Mouse (Mus musculus): ENCODE data around the gene Cuedc1. TPM values are rescaled to one million over a fixed set of nuclear protein-coding genes. Genes with fewer than 3 reads are reported as not detected.

Gene Cuedc1
- polyA plus RNA-seq, 1 experiment from 2014 or later: 23.4 TPM

DNA sequence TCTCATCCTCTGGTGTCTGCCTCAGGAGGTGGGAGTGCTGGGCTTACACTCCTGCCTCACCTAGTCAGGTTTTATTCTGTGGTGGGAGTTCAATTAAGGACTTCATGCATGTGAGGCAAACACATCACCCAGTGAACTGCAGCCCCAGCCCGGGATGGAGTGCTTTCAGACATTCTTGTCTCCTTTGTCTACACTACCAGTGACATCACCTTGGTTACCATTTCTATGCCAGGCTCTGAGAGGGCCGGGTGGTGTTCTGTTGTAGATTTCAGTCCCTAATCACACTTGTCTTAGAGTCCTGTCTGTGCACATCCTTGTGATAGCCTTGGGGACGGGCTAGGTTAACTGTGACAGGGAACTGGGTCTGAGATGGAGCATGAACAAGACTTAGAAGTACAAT, 70.8 kb downstream of the Cuedc1 start:
- Histone ChIP-seq H3K9me3 (replicated peaks) (no peaks in the 10 kb centered on the region), H3K4me1 (peaks cover 52% of the 10 kb centered on the region), H3K9ac (no peak overlapping the region), H3K4me2 (no peak overlapping the region), H3K27ac (no peak overlapping the region), H3K36me3 (no peaks in the 10 kb centered on the region), H3K4me3 (replicated peaks) (no peak overlapping the region), H3K27me3 (peaks cover 14% of the 10 kb centered on the region; the same call in 1 of the 2 replicates)
- 77% methylated on average over 3 of the region's 3 CpGs for WGBS
- ATAC-seq (replicated peaks; ENCODE audit: low FRiP score): no peak

DNA sequence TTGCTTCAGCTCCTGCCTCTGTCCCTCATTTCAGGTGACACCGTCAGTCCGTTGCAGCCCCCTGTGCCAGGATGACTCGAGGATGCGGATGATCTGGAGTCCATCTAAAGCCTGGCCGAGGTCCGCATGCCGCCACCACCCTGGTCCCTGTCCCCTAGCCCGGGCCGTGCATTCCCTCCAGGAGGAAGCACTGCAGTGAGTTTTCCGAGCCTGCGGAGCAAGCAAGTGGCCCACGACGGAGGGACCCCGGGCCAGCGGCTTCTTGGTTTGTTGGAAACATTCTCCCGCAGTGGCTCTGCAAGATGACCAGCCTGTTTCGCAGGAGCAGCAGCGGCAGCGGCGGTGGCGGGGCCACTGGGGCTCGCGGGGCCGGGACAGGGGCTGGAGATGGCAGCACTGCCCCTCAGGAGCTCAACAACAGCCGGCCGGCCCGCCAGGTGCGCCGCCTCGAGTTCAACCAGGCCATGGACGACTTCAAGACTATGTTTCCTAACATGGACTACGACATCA, 71.7 kb downstream of the Cuedc1 start:
- H3K9ac ChIP-seq: no peak overlapping the region
- H3K27me3 ChIP-seq: peaks cover 14% of the 10 kb centered on the region; the same call in 1 of the 2 replicates
- no peak for ATAC-seq (replicated peaks; ENCODE audit: low FRiP score)
- H3K4me1 ChIP-seq: peaks cover 53% of the 10 kb centered on the region
- 29% methylated on average over 32 of the region's 32 CpGs for WGBS
- peak overlapping the region; percentile 50 for H3K4me2 ChIP-seq
- no peak overlapping the region for H3K27ac ChIP-seq
- H3K4me3 ChIP-seq (replicated peaks): peak overlapping the region; percentile 19; the same call in 1 of the 2 replicates
- no peaks in the 10 kb centered on the region for H3K36me3 ChIP-seq
- no peaks in the 10 kb centered on the region for H3K9me3 ChIP-seq (replicated peaks)

DNA sequence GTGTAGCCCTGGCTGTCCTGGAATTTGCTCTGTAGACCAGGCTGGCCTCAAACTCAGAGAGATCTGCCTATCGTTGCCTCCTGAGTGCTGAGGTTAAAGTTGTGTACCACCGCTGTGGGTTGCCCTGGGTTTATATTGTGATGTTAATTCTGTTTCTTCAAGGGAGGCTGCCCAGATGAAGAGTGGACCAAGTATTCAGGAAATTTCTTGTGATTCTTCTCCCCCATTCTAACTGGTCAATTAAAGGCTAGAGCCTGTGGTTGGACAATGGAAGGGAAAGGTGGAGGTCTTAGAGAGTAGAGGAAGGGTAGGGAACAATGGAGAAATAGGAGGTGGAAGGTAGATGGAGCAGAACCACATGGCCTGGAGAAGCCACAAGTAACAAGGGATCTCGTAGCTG, 72.7 kb downstream of the Cuedc1 start:
- 89% methylated on average over 3 of the region's 3 CpGs for WGBS
- Histone ChIP-seq H3K27me3 (peaks cover 14% of the 10 kb centered on the region; the same call in 1 of the 2 replicates), H3K4me3 (replicated peaks) (no peak overlapping the region), H3K36me3 (no peaks in the 10 kb centered on the region), H3K9me3 (replicated peaks) (no peaks in the 10 kb centered on the region), H3K27ac (no peak overlapping the region), H3K4me2 (no peak overlapping the region), H3K4me1 (peaks cover 42% of the 10 kb centered on the region), H3K9ac (no peak overlapping the region)
- ATAC-seq (replicated peaks; ENCODE audit: low FRiP score): no peak

DNA sequence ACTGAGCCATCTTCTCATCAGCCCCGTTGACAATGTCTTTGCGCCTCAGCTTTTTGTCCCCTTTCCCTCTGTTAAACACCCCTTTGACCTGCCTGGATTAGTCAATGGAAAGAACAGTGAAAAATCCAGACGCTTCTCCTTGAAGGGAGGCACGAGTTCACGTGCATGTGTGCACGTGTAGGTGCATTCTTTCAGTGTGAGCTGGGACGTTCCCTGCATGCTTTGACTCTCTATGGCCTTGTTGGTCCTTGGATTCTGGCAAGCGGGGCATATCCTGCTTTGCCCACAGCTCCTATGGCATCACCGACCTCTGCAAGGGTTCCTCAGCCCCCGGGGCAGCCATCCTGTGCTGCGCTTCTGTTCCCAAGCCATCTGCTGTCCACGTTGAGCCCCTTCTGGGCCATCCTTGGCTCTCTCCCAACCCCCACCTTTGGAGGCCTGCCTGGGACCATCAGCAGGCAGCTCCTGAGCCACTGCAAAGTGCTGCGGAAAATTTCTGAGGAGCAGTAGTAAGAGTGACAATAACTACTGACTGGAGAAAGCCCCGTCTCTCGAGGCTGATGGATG, 74.1 kb downstream of the Cuedc1 start:
- Histone ChIP-seq H3K36me3 (peaks cover 2% of the 10 kb centered on the region; the same call in 1 of the 2 replicates), H3K4me3 (replicated peaks) (no peak overlapping the region), H3K4me1 (peaks cover 32% of the 10 kb centered on the region), H3K4me2 (no peak overlapping the region), H3K27me3 (peaks cover 14% of the 10 kb centered on the region; the same call in 1 of the 2 replicates), H3K9me3 (replicated peaks) (no peaks in the 10 kb centered on the region), H3K9ac (no peak overlapping the region), H3K27ac (0 out of 2 replicates have a peak overlapping the region, but pooled peaks have one; percentile 86)
- ATAC-seq (replicated peaks; ENCODE audit: low FRiP score): no peak
- 76% methylated on average over 15 of the region's 15 CpGs for WGBS

DNA sequence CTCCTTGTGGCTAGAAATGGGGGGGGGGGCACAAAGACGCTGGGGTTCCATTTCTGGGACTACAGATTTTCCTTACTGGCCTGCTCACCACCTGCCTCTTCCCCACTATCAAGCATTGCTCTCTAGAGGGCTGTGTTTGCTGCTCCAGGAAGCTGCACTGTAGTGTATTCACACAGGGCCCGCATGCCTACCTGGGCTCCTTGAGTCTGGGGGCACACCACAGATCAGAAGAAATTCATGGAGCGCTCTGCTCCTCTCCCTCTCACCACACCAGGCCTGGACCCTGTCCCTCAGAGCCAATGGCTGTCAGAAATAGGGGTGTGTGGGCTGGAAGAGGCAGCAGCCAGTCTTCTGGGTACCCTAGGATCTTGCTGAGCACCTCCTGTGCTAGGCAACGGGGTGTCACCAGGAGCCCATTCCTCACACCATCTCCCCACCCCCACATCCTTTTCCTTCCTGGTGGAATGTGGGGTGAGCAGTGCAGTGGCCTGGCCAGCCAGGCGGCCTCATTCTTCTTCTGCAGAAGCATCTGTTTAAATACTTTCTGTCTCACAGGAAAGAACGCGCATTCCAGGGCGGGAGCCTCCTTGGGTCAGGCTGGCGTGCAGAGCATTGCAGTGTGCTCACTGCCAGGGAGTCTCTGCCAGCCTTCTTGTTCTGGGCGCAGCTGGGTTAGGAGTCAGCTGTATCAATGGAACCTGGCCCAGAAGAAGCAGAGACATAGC, 74.9 kb downstream of the Cuedc1 start:
- no peak overlapping the region for H3K9ac ChIP-seq
- peak; percentile 59 for ATAC-seq (replicated peaks; ENCODE audit: low FRiP score)
- peaks cover 10% of the 10 kb centered on the region for H3K36me3 ChIP-seq
- peaks cover 14% of the 10 kb centered on the region; the same call in 1 of the 2 replicates for H3K27me3 ChIP-seq
- peaks cover 32% of the 10 kb centered on the region for H3K4me1 ChIP-seq
- H3K9me3 ChIP-seq (replicated peaks): no peaks in the 10 kb centered on the region
- peak overlapping the region; percentile 86 for H3K27ac ChIP-seq
- H3K4me3 ChIP-seq (replicated peaks): no peak overlapping the region
- H3K4me2 ChIP-seq: peak overlapping the region; percentile 21; the same call in 1 of the 2 replicates
- WGBS: 35% methylated on average over 10 of the region's 10 CpGs

DNA sequence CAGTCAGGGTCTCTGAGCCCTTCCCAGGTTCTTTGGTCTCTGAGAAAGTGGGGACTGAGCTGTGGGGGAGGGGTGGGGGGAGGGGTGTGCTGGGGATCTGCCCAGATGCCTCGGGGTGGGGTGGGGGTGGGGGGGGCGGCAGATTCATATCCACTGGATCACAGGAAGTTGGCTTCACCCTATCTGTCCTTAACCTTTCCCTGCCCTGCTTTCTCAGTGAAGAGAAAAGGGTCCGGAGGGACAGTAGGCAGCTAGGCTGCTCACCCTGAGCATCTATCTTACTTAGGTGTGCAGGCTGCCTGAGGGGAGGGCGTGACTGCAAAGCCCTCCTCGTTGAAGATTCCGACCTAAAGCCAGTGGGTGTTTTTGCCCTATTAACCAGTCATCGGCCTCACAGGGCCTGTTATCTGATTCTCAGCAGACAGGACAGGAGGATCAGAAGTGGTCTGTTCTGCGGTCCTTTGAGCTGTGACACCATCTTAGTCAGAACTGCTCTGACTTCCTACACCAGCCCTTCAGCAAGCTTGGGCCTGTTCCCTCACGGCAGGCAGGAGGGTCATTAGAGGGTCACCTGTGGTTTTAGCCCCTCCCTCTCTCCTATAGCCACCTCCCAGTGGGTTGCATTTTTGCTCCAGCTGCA, 75.6 kb downstream of the Cuedc1 start:
- Histone ChIP-seq H3K36me3 (peaks cover 14% of the 10 kb centered on the region), H3K9ac (no peak overlapping the region), H3K9me3 (replicated peaks) (no peaks in the 10 kb centered on the region), H3K4me1 (peaks cover 32% of the 10 kb centered on the region), H3K27ac (peak overlapping the region; percentile 86), H3K27me3 (peaks cover 12% of the 10 kb centered on the region; the same call in 1 of the 2 replicates), H3K4me2 (peak overlapping the region; percentile 21; the same call in 1 of the 2 replicates), H3K4me3 (replicated peaks) (no peak overlapping the region)
- peak; percentile 35; the same call in 1 of the 2 replicates for ATAC-seq (replicated peaks; ENCODE audit: low FRiP score)
- 13% methylated on average over 9 of the region's 9 CpGs for WGBS

DNA sequence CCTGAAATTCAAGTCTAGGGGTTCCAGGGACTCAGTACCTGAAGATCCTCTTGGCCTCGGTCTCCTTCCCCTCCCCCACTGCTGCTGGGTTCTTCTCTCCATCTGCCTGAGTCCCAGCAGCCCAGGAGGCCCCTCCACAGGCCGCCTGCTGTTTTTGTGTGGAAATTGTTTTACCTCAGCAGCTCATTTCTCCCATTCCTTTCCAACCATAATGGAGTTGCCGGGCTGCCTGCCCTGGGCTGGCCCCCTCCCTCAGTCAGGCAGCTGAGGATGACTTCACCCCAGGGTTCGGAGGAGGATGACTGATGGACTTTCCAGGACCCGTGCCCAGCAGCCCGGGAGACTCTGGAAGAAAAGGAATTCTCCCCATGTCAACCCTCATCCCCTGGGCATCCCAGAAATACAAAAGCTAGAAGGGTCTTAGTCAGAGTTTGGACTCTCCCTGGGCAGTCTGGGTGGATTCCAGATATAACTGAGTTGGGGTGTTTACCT, 82.7 kb downstream of the Cuedc1 start:
- no peaks in the 10 kb centered on the region for H3K27me3 ChIP-seq
- H3K36me3 ChIP-seq: peaks cover 30% of the 10 kb centered on the region
- H3K9ac ChIP-seq: no peak overlapping the region
- no peak overlapping the region for H3K4me3 ChIP-seq (replicated peaks)
- no peak for ATAC-seq (replicated peaks; ENCODE audit: low FRiP score)
- 19% methylated on average over 6 of the region's 6 CpGs for WGBS
- no peaks in the 10 kb centered on the region for H3K9me3 ChIP-seq (replicated peaks)
- H3K4me2 ChIP-seq: peak overlapping the region; percentile 10
- peak overlapping the region; percentile 86 for H3K27ac ChIP-seq
- peaks cover 51% of the 10 kb centered on the region for H3K4me1 ChIP-seq

DNA sequence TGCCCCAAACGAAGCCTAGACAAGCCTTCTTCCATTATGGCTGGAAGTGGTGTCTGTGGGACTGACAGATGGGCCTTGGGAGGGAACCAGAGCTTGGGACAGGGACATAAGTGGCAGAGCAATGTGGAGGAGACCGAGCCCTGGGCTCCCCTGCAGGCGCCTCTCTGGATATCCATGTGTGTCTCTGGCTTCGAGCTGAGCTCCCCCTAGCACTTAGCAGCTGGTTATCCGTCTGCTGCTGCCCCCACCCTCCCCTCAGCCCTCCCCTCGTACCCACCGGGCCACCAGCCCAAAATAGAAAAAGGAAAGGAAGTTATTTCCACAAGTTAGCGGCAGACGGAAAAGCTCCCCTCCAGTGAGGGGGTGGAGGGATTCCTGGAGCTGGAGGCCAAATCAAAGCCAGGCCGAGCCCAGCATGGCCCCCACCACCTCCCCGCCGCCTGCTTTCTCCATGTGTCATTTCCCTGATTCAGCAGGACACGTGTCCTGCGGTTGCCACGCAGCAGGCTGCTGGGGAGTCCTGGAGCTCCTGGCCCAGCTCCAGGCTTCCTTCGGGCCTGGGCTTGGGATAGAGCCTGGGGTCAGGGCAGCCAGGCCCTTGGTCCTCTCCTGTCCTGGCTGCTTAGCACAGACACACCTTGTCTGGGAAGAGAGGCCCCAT, 83.2 kb downstream of the Cuedc1 start:
- WGBS: 19% methylated on average over 16 of the region's 16 CpGs
- peak; percentile 61 for ATAC-seq (replicated peaks; ENCODE audit: low FRiP score)

DNA sequence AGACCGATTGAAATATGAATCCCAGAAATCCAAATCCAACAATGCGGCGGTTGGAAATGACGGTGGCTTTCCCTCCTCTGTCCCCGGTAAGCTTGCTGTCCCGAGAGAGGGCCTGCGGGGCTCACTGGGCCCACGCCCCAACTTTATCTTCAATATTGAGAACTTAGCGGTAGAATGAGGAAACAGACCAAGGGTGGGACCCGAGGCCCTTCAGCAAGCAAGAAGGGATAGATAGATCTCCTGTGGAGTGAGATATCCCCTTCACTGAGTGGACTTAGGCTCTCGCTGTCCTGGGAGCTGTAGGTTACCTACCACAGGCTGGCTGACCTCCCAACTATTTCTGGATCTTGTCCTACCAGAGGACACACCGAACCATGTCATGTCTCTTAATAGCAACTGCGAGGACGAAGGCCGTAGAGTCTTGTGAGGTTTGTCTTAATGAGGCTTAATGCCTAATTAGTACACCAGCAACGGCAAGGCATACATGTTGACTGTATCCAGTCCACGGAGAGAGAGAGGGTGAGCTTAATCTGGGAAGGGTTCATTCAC, 86.8 kb downstream of the Cuedc1 start:
- H3K9me3 ChIP-seq (replicated peaks): no peaks in the 10 kb centered on the region
- peaks cover 70% of the 10 kb centered on the region for H3K4me1 ChIP-seq
- H3K27me3 ChIP-seq: peaks cover 8% of the 10 kb centered on the region
- H3K27ac ChIP-seq: no peak overlapping the region
- no peak overlapping the region for H3K9ac ChIP-seq
- no peak overlapping the region for H3K4me3 ChIP-seq (replicated peaks)
- H3K4me2 ChIP-seq: no peak overlapping the region
- 91% methylated on average over 17 of the region's 17 CpGs for WGBS
- peaks cover 19% of the 10 kb centered on the region for H3K36me3 ChIP-seq
- no peak for ATAC-seq (replicated peaks; ENCODE audit: low FRiP score)

More for the DNA sequence above, 83.2 kb downstream of the Cuedc1 start:
- Histone ChIP-seq H3K4me2 (peak overlapping the region; percentile 10), H3K27me3 (no peaks in the 10 kb centered on the region), H3K9ac (peak overlapping the region; percentile 35; the same call in 1 of the 2 replicates), H3K9me3 (replicated peaks) (no peaks in the 10 kb centered on the region), H3K36me3 (peaks cover 30% of the 10 kb centered on the region), H3K4me1 (peaks cover 54% of the 10 kb centered on the region), H3K27ac (peak overlapping the region; percentile 86), H3K4me3 (replicated peaks) (0 out of 2 replicates have a peak overlapping the region, but pooled peaks have one; percentile 10)

DNA sequence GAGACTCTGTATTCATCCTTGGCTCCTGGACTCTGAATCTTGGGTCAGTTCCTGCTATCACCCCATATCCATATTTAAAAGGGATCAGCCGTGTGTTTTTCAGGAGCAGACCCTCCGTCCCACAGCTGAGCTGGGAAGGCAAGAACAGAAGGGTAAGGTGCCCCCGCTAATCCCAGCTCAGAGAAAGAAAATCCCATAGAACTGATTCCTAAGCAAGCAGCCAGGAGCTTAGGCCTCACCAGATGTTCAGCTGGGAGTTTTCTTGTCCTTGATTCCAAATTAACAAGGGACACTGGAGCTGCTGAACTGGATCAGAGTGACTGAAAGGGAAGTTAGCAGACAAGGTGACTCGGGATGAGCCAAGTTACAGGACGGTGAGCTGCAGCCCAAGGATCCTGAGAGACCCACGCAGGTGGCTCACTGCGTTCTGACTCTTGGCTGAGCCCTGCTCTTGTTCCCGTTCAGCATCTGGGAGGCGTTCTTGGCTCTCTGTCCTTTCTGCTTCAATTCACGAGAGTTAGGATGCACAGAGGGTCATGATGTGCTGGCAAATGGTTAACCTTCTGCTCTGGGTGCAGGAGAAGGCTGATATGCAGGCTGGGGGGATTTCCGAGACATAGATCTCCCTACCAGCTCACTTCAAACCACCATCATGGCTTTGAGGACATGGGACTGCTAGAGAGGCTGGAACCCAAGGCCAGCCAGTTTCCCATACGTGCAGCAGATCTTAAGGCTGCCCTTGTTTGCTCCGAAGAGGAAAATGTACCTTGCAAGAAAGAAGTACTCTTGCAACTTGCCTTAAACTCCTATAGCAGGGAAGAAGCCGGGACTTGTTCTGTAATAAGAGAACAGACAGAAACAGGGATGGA, 88.5 kb downstream of the Cuedc1 start:
- Histone ChIP-seq H3K4me1 (peaks cover 54% of the 10 kb centered on the region), H3K9me3 (replicated peaks) (no peaks in the 10 kb centered on the region), H3K36me3 (peaks cover 19% of the 10 kb centered on the region), H3K27ac (0 out of 2 replicates have a peak overlapping the region, but pooled peaks have one; percentile 76), H3K9ac (no peak overlapping the region), H3K4me3 (replicated peaks) (no peak overlapping the region), H3K27me3 (peaks cover 16% of the 10 kb centered on the region), H3K4me2 (no peak overlapping the region)
- ATAC-seq (replicated peaks; ENCODE audit: low FRiP score): no peak
- 75% methylated on average over 14 of the region's 14 CpGs for WGBS

Data from kidney, embryonic 15.5 days (tissue).